Mouse (Mus musculus) neural tube, embryonic 10.5 days (tissue): ENCODE data around the gene Gpr171.

Experiments used
- DNase-seq: peaks from one replicate; pipeline ENCODE4 v3.0.0-alpha.2; 2017; ENCODE audit warnings: low spot score; ENCODE audit errors: extremely low spot score

The Gpr171 gene

DNA sequence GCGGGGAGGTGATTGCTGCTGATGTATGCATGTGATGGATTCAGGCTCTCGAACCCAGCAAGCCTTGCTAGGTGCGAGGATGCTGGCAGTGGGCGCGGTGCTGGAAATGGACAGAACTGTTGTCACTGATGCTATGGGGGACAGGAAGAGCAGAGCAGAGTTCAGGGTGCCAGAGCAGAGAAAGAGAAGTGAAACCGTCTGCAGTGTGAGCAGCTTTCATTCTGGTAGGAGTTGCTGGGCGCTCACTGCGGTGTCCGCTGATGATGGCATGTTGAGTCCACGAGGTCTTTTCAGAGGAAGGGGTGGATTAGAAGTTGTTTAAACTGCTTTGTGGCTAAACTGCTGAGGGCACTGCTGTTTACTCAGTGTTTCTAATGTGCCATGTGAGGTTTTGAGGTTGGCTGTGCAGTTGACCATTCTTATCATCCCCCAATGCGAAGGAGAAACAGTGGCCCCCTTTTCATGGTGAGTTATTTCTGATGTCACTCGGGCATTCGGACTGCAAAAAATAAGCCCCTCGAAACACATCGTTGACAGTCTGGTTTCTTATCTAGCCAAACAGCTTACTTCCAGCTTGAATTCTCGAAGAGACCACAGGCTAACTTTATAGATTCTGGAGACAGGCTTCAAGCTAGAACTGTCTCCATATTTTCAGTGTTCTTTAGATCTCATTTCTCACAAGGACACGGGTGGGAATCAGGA lies 46.6 kb downstream of the Gpr171 start:
- DNase-seq: no peak
